Mouse (Mus musculus) embryo, embryonic 9.5 days (tissue): ENCODE data around the gene Smtnl2.
"Not testable (repeated sequence)": the region's sequence is repeated elsewhere in the genome, so short reads cannot be mapped to it uniquely, and the experiment has no call there.

ENCODE experiments used
- DNase-seq: peaks from one replicate; pipeline ENCODE4 v3.0.0-alpha.2; 2017; ENCODE audit errors: extremely low spot score

The Smtnl2 gene

GRCm38 (mm10) chr11:72411093-72411921 is at the start of gene Smtnl2:
TSS of gene Smtnl2 (minus strand) at chr11:72411713.
- peak; percentile 92 for DNase-seq

- no peak for DNase-seq
These were observed 47.0 kb upstream of the Smtnl2 start for GRCm38 (mm10) chr11:72458502-72458901.

- DNase-seq = no peak
These were observed 46.5 kb upstream of the Smtnl2 start for GRCm38 (mm10) chr11:72457995-72458496.

- no peak for DNase-seq
These were observed 44.2 kb upstream of the Smtnl2 start for GRCm38 (mm10) chr11:72455694-72456093.

GRCm38 (mm10) chr11:72453105-72453953 is 41.8 kb upstream of the Smtnl2 start:
- DNase-seq = no peak

- no peak for DNase-seq
These were observed 40.7 kb upstream of the Smtnl2 start for GRCm38 (mm10) chr11:72452140-72452665.

GRCm38 (mm10) chr11:72447475-72447874 is 36.0 kb upstream of the Smtnl2 start:
- no peak for DNase-seq

- DNase-seq = peak; percentile 56
These were observed 35.0 kb upstream of the Smtnl2 start for GRCm38 (mm10) chr11:72446311-72447105.

GRCm38 (mm10) chr11:72440965-72441664 is 29.6 kb upstream of the Smtnl2 start, which contains the start of gene Mybbp1a:
TSS of gene Mybbp1a (plus strand) at chr11:72441355.
- DNase-seq = peak; percentile 97

- DNase-seq = not testable (repeated sequence)
These were observed 29.1 kb upstream of the Smtnl2 start for GRCm38 (mm10) chr11:72440597-72440964.

GRCm38 (mm10) chr11:72438411-72438810 is 26.9 kb upstream of the Smtnl2 start:
- no peak for DNase-seq

GRCm38 (mm10) chr11:72436756-72437650 is 25.5 kb upstream of the Smtnl2 start:
- DNase-seq = no peak

- no peak for DNase-seq
These were observed 24.8 kb upstream of the Smtnl2 start for GRCm38 (mm10) chr11:72436271-72436670.

- no peak for DNase-seq
These were observed 24.2 kb upstream of the Smtnl2 start for GRCm38 (mm10) chr11:72435694-72436045.

GRCm38 (mm10) chr11:72434963-72435693 is 23.6 kb upstream of the Smtnl2 start, which contains the start of gene Ggt6:
TSS of gene Ggt6 (plus strand) at chr11:72435526.
- no peak for DNase-seq

GRCm38 (mm10) chr11:72430311-72431068 is 19.0 kb upstream of the Smtnl2 start:
- DNase-seq = not testable (repeated sequence)

- peak; percentile 81 for DNase-seq
These were observed 17.8 kb upstream of the Smtnl2 start for GRCm38 (mm10) chr11:72429288-72429690.

GRCm38 (mm10) chr11:72428694-72429093 is 17.2 kb upstream of the Smtnl2 start:
- peak; percentile 68 for DNase-seq
